Mouse (Mus musculus) activated CD4-positive, CD25-positive, alpha-beta regulatory T cell (primary cell): ENCODE measurements around the gene Uchl4. TPM values are rescaled to one million over a fixed set of nuclear protein-coding genes. Genes with fewer than 3 reads are reported as not detected.

Experiments
- polyA plus RNA-seq, 2 experiments: library from polyadenylated mRNA; unstranded; fragments of 100-300 nt; shearing (Covaris generic); gene quantifications; one replicate each; pipeline ENCODE4 v1.2.1; 2017

Gene Uchl4
- polyA plus RNA-seq = 10 to 100 TPM in 1 of 2 experiments, 1 to 10 TPM in 1; 8.5 to 12.2 TPM

DNA sequence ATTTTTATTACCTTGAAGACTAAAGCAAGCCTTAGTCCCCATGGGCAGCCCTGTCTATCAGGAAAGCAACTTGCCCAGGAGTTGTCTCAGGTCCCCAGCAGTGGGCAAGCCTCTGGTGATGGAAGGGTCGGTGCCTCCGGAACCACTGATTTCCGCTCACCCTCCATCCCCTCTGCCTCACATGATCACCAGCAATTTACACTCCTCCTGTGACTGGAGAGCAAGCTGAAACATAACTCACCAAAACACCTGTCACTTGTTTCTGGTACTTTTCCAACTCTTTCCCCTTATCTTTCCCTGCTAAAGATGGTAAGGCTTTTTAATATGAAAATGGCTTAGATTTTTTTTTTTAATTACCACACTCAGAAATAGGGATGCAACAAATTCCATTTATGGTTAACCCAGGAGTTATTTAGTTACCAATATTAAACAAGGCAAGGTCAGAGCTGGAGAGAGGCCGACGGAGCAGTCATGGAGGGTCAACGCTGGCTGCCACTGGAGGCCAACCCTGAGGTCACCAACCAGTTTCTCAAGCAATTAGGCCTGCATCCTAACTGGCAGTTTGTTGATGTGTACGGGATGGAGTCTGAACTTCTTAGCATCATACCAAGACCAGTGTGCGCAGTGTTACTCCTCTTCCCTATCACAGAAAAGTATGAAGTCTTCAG lies at the start of gene Uchl4:
Gene Uchl4, plus strand, starts transcription at position 434 of the 668 bp plus-strand sequence.

GRCm38 (mm10) chr9:64253021-64253904 lies 18.3 kb downstream of the Uchl4 start, which contains the start of gene Map2k1:
Gene Map2k1 (minus strand): TSS chr9:64253631.

GRCm38 (mm10) chr9:64281105-64281780 lies 46.2 kb downstream of the Uchl4 start, which contains the start of gene Tipin:
Gene Tipin (plus strand): TSS chr9:64281581.

Other genes with a start within 250 kb of the Uchl4 start
- gene Smad6, start 213.1 kb upstream of the Uchl4 start, polyA plus RNA-seq = under 1 TPM; 0.07 to 0.39 TPM
- under 1 TPM in 1 of 2 experiments, not detected in 1; 0.50 TPM for gene Lctl, start 118.1 kb upstream of the Uchl4 start, polyA plus RNA-seq
- 1 to 10 TPM; 3.9 to 5.2 TPM for gene Zwilch, start 62.1 kb upstream of the Uchl4 start, polyA plus RNA-seq
- gene Rpl4, start 61.8 kb upstream of the Uchl4 start, polyA plus RNA-seq = 1,000 to 10,000 TPM; 1,228 to 2,065 TPM
- gene Snapc5, start 55.9 kb upstream of the Uchl4 start, polyA plus RNA-seq = 10 to 100 TPM; 54.0 to 64.8 TPM
- gene Map2k1, start 18.4 kb downstream of the Uchl4 start, polyA plus RNA-seq = 100 to 1,000 TPM in 1 of 2 experiments, 10 to 100 TPM in 1; 62.7 to 101 TPM
- gene Tipin, start 46.4 kb downstream of the Uchl4 start, polyA plus RNA-seq = 10 to 100 TPM; 64.1 to 77.4 TPM
- gene Dis3l, start 106.1 kb downstream of the Uchl4 start, polyA plus RNA-seq = 10 to 100 TPM; 19.4 to 20.2 TPM
- under 1 TPM; 0.33 to 0.45 TPM for gene Megf11, start 150.4 kb downstream of the Uchl4 start, polyA plus RNA-seq